Mouse (Mus musculus) left cerebral cortex, postnatal 10 days (tissue): Measurements from ENCODE around the gene Tmem140. TPM values are rescaled to one million over a fixed set of nuclear protein-coding genes. Genes with fewer than 3 reads are reported as not detected.

Experiments used
- DNase-seq, 2 experiments: peaks; one replicate each; pipeline ENCODE4 v3.0.0; 2021 to 2022; ENCODE audit warnings: low spot score in 2 of 2, mixed read lengths in 1 of 2; ENCODE audit errors: extremely low spot score in 1 of 2
- intact Hi-C: fragments of 180-260 bp; cut with DNase I; formaldehyde crosslinking; loops from one replicate; pipeline ENCODE4 v1.15.1; 2025
- total RNA-seq, 2 experiments: library from RNA; stranded (reverse); gene quantifications; 2 replicates each; pipeline ENCODE4 v1.2.3; 2021

Gene Tmem140
- 1 to 10 TPM; 1.2 to 2.1 TPM for total RNA-seq

GRCm38 (mm10) chr6:34862791-34863403 is at the start of gene Tmem140:
Gene Tmem140 (plus strand): TSS chr6:34863146.
- intact Hi-C loops: no loop called here
- no peak for DNase-seq

DNA sequence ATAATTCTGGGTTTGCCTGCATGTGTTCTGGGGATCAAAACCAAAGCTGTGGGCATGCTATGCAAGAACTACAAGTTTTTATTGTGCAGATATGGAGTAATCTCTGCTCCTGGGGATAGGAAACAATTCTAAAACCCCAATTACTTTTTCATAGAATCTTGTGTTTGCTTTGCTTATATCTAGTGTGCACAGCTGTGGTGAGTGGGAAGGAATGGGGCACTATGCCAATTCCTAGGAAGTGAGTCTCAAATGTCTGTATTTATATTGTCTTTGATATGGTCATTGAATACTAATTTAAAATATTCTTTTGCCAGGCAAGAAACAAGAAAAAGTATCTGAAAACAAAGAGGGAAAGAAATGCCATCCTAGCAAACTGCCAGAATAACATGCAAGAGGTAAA is 38.5 kb upstream of the Tmem140 start:
- intact Hi-C loops: no loop called here
- DNase-seq: peak in 1 of 2 experiments; percentile 16

DNA sequence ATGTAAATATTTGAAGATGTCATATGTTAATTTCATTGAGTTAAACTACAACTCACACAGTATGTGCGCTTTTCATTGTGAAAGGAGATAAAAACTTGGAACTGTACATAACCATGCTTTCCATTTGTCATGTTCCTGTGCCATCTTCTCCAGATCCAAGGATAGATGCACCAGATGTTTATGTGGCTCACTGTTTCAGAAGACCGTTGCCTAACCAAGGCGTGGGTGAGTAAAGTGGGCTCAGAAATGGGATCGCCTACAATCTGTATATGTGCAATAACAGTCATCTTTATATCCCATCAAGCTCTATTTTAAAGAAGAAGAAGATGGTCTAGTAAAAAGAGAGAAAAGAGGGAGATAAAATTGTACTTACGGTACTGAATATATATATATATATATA is 30.6 kb upstream of the Tmem140 start:
- DNase-seq: no peak
- intact Hi-C loops: no loop called here

- intact Hi-C loops: no loop called here
- DNase-seq: no peak
Measured at GRCm38 (mm10) chr6:34861546-34862053, 1.3 kb upstream of the Tmem140 start.

- intact Hi-C loops: no loop called here
- no peak for DNase-seq
Measured at GRCm38 (mm10) chr6:34862381-34862780, 565 bp upstream of the Tmem140 start.

GRCm38 (mm10) chr6:34863786-34864514 is 1.0 kb downstream of the Tmem140 start:
- no peak for DNase-seq
- intact Hi-C loops: no loop called here

- intact Hi-C loops: no loop called here
- DNase-seq: no peak
Measured at GRCm38 (mm10) chr6:34865213-34865612, 2.3 kb downstream of the Tmem140 start.

- DNase-seq: peak in 1 of 2 experiments; percentile 27
- intact Hi-C loops: no loop called here
Measured at GRCm38 (mm10) chr6:34865711-34866593, 3.0 kb downstream of the Tmem140 start.

DNA sequence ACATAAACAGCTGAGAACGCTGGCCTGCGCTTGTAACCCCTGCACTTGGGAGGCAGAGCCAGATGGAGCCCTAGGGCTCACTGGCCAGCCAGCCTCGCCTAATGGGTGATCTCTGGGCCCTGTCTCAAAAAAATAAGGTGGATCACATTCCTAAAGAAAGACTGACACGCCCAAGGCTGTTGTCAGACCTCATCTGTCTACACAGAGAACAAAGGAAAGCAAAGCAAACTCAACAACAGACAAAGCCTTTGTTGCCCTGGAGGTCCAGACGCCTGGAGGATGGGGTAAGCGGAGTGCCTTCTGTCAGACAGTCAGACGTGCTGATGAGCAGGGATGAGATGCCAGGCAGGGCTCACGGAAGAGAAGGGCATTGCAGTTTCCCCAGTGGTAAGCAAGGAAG is 3.8 kb downstream of the Tmem140 start:
- DNase-seq: no peak
- intact Hi-C loops: no loop called here

- no peak for DNase-seq
- intact Hi-C loops: no loop called here
Measured at GRCm38 (mm10) chr6:34867301-34867994, 4.5 kb downstream of the Tmem140 start.

DNA sequence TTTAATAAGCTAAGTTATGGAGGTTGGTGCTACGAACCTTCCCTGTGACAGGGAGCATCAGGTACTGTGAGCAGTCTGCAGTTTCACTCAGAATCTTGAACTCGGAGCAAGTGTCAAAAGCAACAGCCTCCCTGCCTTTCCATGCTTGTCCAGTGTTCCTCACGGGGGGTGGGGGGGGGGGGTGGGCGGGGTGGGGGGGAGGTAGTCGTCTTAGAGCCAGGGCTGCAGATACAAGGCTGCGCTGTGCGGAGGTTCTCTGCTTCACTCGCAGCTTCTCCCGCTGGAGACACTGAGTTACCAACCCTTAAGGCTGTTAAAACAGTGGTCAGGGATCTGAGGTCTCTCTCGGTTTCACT is 5.0 kb downstream of the Tmem140 start:
- intact Hi-C loops: no loop called here
- DNase-seq: no peak

DNA sequence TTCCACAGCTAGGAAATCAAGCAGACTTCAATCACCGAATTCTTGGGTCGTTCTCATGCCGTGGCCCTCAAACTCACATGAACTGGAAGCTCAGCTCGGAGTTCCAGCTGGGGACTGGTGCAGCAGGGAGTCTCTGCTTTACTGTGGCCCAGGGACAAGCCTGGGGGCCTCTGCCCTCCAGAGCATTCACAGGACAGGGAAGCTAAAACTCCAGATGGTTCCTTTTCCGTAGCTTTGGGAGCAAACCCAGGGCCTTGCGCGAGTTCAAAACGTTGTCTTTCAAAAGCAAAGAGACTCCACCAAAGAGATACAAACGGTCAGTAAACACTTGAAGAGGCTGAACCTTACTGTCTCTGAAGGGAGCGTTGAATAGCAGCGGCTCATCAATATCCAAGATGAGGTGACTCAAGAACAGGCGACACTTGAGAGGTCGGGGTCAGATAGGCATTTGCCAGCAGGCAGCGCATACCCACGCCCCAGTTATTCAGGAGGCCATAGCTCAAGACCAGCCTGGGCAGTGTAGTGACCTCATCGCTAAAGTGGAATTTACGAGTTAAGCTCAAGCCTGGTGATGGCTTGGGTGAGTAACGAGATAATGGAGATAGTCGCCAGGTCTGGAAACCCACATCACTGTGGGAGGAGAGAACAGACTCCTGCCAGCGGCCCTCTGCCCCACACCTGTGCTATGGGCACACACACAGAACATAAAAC is 5.7 kb downstream of the Tmem140 start:
- DNase-seq: no peak
- intact Hi-C loops: no loop called here

DNA sequence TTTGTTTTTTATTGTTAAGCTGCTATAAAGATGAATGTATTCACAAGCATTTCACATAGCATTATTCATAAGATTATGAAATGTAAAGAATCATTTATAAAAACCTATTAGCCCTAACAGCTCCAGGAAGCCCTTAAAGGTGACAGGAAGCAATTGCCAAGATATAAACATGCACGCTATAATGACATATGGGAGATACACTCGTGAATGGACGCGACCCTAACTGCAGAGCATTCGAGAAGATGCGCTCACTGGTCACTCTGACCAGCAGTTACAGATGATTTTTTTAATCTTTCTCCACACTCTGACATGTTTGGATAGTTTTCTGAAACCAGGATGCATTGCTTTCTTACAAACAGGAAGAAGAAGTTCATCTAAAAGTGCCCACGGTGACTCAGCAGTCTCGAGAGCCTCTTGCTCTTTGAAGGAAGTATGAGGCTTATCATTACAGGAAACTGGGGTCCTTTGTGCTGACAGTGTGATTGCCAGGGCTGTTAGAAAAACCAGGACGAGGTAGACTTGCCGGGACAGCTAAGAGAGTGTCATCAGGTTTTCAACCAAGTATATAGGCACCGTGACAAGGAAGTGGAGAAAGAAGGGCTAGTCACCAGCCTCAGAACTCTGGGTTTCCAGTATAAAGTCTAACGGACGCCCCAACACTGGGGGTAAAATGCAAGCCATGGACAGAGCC is 6.4 kb downstream of the Tmem140 start:
- intact Hi-C loops: no loop called here
- peak in 1 of 2 experiments; percentile 31 for DNase-seq

DNA sequence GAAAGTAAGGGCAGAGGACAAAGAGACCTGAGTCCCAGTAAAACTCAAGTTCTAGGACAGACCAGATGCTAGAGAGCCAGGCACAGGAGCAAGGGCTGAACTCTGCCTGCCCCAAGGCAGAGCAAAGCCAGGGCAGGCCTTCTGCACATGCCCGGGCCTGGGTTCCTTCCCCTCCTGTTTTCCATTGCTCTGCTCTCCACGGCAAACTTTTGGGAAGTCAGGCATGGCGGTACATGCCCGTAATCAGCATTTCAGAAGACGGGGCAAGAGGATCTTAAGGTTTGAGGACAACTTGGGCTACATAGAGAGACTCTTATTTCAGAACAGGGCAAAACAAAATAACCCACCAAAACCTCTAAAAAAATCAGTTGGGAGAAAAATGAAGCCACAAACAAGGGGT is 7.2 kb downstream of the Tmem140 start:
- DNase-seq: no peak
- intact Hi-C loops: no loop called here

DNA sequence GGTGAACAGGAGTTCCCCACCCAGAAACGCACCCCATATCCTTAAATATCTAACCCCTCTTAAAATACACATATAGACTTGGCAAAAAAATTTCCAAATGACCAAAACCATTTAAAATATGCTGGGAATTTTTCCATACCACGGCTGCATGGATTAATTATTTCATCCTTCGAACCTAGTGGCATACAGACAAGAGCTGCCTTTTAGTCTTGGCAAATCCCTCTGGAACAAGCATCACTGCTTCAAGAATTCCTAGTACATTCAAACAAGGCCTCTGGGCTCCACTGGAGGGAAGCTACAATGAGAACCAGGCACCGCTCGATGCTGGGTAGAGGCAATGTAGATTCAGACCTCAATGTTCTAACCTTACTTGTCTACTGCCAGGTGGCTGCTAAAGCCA is 7.8 kb downstream of the Tmem140 start:
- intact Hi-C loops: no loop called here
- no peak for DNase-seq

DNA sequence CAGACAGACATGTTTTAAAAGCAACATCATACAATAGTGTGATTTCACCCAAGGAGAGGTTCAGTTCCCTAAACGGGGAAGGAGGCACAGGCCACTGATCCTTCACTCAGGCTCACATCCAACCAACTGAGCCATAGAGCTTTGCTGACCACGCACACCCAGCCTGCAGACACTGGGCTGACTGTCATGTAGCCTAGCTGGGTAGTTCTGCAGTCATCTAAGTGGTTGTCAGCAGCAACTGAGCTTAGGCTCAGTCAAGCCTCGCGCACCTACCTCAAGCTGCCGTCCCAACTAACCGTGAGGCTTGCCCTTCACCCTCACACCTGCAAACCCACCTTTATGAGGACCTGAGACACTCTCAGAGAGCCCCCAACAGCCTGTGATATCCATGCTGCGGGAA is 9.0 kb downstream of the Tmem140 start:
- DNase-seq: peak in 1 of 2 experiments; percentile 31
- intact Hi-C loops: no loop called here

GRCm38 (mm10) chr6:34872871-34873270 is 9.9 kb downstream of the Tmem140 start:
- intact Hi-C loops: no loop called here
- no peak for DNase-seq
